Mouse (Mus musculus) Patski (cell line): ENCODE results near the gene AB124611. TPM values are rescaled to one million over a fixed set of nuclear protein-coding genes. Genes with fewer than 3 reads are reported as not detected.
"Not testable (repeated sequence)": the region's sequence is repeated elsewhere in the genome, so short reads cannot be mapped to it uniquely, and the experiment has no call there.

Source experiments
- ATAC-seq: fragments of 100-300 bp; one replicate; pipeline ENCODE4 v1.8.0; 2021
- CTCF ChIA-PET: fragments of 350-600 bp; sonication (Branson Sonifier 250); formaldehyde crosslinking; loops from one replicate; lab custom pipeline; 2022; ENCODE audit warnings: inconsistent platforms; lab: Charles Lee
- POLR2A ChIA-PET: fragments of 350-600 bp; sonication (Branson Sonifier 250); formaldehyde crosslinking; loops from one replicate; lab custom pipeline; 2022; ENCODE audit warnings: antibody characterized with exemption, inconsistent platforms; lab: Charles Lee
- DNase-seq: peaks from one replicate; pipeline ENCODE4 v3.0.0-alpha.2; 2011; ENCODE audit warnings: low read depth, low spot score
- H3K27me3 ChIP-seq: fragments of 371-371 bp; one replicate; pipeline ENCODE4 v1.5.1; 2021
- CTCF ChIP-seq: fragments of 100-300 bp; IDR thresholded peaks from one replicate; pipeline ENCODE4 v1.5.1; 2021
- in situ Hi-C: fragments of 300-500 bp; cut with MboI; formaldehyde crosslinking; loops from 3 replicates; pipeline ENCODE4 v1.11.1; 2018; ENCODE audit warnings: low pct_unique_long_range_greater_than_20kb, mixed read lengths
- polyA plus RNA-seq: library from polyadenylated mRNA; unstranded; gene quantifications from one replicate; pipeline ENCODE4 v1.2.3, GENCODE M21; 2021

Gene AB124611
- polyA plus RNA-seq, 1 experiment from 2014 or later: not detected

DNA sequence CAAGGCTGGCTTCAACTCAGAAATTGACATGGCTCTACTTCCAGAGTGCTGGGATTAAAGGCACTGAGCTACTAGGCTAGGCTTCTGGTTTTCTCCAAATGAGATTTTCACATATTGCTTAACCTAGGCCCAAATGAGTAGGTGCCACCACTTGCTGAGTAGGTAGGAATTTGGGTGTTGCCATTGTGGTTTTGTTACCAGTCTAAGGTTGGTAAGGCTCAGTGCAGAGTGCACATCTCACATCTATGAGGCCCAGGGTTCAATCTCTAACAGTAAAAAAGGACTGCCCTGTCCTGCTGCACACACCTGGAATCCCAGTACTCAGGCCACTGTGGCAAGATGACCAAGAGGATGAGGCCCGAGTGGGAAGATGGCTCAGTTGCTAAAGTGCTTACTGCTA is 59.4 kb downstream of the AB124611 start:
- ChIA-PET CTCF (no interaction called here), POLR2A (interaction anchor here (0.5 kb wide), 1 partner anchor 21 kb away, joined by 3 read pairs; no protein-coding TSS in a partner anchor)
- no peak for TF ChIP-seq CTCF
- ATAC-seq (no peak), DNase-seq (no peak)
- in situ Hi-C loops: no loop called here
- no peaks in the 10 kb centered on the region for H3K27me3 ChIP-seq

DNA sequence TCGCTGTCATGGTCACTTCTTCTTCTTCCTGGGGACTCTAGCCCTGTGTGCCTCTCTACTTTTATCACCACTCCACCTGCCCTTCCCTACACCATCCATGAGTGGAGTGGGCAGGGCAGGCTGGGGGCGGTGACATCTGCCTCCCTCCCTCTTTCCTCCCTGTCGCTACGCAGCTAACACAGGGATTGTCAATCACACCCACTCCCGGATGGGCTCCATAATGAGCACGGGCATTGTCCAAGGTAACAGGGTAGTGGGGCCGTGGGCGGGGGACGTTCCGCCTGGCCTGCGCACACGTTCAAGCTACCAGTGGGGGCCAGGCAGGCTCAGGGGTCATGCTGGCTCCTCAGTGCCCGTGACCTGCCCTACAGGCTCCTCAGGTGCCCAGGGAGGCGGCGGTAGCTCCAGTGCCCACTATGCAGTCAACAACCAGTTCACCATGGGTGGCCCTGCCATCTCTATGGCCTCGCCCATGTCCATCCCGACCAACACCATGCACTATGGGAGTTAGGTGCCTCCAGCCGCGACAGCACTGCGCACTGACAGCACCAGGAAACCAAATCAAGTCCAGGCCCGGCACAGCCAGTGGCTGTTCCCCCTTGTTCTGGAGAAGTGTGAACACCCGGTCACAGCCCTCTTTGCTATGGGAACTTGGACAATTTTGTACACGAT is 61.8 kb downstream of the AB124611 start:
- ChIA-PET CTCF (no interaction called here), POLR2A (interaction anchor here (0.5 kb wide), 1 partner anchor 27 kb away, joined by 4 read pairs; no protein-coding TSS in a partner anchor)
- TF ChIP-seq CTCF: no peak
- H3K27me3 ChIP-seq: no peaks in the 10 kb centered on the region
- no peak for ATAC-seq
- in situ Hi-C loops: no loop called here
- no peak for DNase-seq

DNA sequence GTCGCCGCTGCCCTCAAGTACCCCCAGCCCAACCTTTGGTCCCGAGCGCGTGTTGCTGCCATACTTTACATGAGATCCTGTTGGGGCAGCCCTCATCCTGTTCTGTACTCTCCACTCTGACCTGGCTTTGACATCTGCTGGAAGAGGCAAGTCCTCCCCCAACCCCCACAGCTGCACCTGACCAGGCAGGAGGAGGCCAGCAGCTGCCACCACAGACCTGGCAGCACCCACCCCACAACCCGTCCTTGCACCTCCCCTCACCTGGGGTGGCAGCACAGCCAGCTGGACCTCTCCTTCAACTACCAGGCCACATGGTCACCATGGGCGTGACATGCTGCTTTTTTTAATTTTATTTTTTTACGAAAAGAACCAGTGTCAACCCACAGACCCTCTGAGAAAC is 62.4 kb downstream of the AB124611 start:
- ChIA-PET POLR2A (interaction anchor here (0.5 kb wide), 1 partner anchor 27 kb away, joined by 4 read pairs; no protein-coding TSS in a partner anchor), CTCF (no interaction called here)
- DNase-seq: no peak
- ATAC-seq: no peak
- in situ Hi-C loops: no loop called here
- TF ChIP-seq CTCF: no peak
- no peaks in the 10 kb centered on the region for H3K27me3 ChIP-seq

DNA sequence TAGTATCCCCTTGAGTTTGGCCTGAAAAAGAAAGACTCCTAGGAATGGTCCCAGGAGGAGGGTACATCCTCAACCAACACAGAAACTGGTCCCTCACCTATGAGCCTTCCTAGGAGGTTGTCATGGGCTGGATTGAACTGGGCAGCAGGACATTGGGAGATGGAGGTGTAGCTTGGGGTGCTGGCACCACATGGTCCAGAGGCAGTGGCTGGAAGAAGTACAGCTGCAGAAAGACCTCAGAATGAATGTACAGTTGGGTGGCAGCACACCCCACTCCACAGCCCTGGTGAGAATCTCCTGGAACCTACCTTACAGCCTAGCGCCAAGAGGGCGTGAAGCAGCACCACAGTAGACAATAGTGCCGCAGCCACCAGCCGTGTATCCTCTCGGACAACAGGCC is 63.6 kb downstream of the AB124611 start:
- no peak for DNase-seq
- no peak for ATAC-seq
- in situ Hi-C loops: no loop called here
- CTCF ChIA-PET: no interaction called here
- TF ChIP-seq CTCF: no peak
- POLR2A ChIA-PET: no interaction called here
- no peaks in the 10 kb centered on the region for H3K27me3 ChIP-seq

DNA sequence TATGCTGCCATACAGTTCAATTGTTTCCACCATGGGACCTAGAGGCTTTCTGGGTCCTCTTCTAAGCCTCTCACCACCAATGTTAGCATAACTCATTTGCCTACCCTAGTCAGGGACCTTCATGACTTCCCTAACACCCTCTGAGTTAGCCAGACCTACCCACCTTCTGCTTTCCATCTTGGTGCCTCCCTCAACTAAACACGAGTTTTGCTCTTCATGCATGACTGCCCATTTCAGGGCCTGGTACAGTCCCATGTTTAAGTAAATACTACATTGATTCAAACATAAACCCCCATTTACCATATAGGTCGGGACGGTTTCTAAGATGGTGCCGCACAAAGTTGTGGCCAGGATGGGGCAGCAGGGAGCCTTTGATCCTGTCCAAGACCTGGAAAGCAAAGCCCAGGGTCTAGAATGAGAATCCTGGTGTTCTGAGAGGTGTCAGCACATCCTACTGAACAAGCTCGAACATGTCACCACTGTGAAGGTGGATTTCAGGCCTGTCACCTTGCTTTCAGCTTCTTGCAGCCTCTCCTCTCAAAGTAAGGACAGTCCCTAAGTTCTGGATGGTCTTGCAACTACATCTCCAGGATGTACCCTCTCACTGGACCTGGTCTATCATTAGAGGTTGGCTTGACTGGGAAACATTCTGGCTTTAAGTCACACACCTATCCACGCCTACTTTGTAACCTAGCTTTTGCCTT is 65.3 kb downstream of the AB124611 start:
- no peaks in the 10 kb centered on the region for H3K27me3 ChIP-seq
- ATAC-seq (no peak), DNase-seq (no peak)
- no peak for TF ChIP-seq CTCF
- POLR2A ChIA-PET: no interaction called here
- CTCF ChIA-PET: interaction anchor here (1.8 kb wide), 1 partner anchor 45 kb away, joined by 5 read pairs; no protein-coding TSS in a partner anchor
- in situ Hi-C loops: loop anchor here (5.0 kb wide), 1 partner anchor 44 kb away; the partner anchor contains the start of gene Carm1

DNA sequence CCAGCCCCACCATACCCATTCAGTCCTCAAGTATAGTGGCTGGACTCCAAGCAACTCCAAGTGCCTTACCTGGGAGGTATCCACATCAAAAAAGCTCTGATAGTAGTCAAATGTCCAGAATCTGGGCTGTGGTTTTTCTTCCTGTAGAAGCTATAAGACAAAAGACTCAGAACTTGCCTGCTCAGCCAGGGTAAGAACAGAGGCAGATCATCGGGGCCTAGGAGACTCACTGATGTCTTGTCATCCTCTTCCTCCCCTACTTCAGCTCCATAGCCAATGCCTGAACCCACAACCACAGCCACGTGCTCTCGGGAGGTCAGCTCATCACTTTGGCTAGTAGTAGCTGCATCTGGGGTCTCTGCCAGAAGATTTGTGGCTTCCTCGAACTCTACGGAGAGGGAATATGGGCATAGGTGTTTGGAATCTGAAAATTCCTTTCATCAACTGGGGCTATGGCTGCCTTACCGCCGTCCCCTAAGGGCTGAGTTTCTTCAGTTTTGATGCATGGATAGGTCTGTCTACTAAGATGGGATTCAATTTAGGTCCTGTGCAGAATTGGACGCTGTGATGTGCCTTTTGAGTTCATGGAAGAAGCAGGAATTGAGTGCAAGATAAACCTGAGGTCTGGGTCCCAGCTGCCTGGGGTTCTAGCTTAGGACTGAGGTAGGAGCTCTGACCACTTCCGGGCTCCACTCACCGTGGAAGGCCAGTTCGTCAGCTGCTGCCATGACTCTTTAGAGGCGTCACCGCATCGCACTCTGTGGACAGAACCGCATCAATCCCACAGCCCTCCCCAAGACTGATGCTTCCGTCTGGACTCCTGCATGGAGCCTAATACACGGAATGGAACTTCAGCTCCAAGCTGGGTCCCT is 66.1 kb downstream of the AB124611 start:
- in situ Hi-C loops: loop anchor here (5.0 kb wide), 1 partner anchor 45 kb away; the partner anchor contains the start of gene Carm1
- CTCF ChIA-PET: interaction anchor here (1.0 to 1.8 kb wide), 2 partner anchors 9 to 46 kb away, joined by 5 to 6 read pairs; no protein-coding TSS in a partner anchor
- H3K27me3 ChIP-seq: no peaks in the 10 kb centered on the region
- POLR2A ChIA-PET: interaction anchor here (0.6 to 0.8 kb wide), 2 partner anchors 11 to 27 kb away, joined by 4 to 5 read pairs; no protein-coding TSS in a partner anchor
- peak; percentile 13 for ATAC-seq
- TF ChIP-seq CTCF: no peak
- DNase-seq: peak; percentile 19

DNA sequence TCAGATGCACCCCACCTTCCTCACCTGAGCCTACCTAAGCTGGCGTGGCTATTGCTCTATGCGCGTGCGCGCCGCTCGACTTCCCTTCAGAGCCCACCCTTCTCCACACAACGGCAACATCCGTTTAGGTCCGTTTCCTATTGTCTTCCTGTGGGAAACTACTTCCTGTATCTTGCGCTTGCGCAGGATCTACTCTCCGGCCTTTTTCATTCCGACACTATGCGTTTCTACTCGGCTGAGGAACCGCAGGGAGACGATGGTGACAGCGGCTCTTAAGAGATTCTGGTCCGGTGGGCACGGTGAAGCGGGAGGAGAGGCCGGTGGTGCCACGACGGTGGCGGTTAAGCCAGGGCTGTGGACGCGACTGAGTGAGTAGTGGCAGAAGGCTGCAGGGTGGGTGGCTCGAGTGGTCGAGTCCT is 66.7 kb downstream of the AB124611 start, which contains the start of the genes Timm29 and Yipf2:
TSS of gene Timm29 (plus strand) at position 20 of the 419 bp plus-strand sequence.
TSS of gene Yipf2 (minus strand) at position 126 of the 419 bp plus-strand sequence.
- ChIA-PET POLR2A (interaction anchor here (0.8 kb wide), 1 partner anchor 10 kb away, joined by 5 read pairs; no protein-coding TSS in a partner anchor), CTCF (interaction anchor here (1.0 to 1.8 kb wide), 2 partner anchors 9 to 47 kb away, joined by 5 to 6 read pairs; no protein-coding TSS in a partner anchor)
- in situ Hi-C loops: loop anchor here (5.0 kb wide), 1 partner anchor 45 kb away; the partner anchor contains the start of gene Carm1
- H3K27me3 ChIP-seq: no peaks in the 10 kb centered on the region
- DNase-seq (peak; percentile 90), ATAC-seq (peak; percentile 68)
- TF ChIP-seq CTCF: no peak

DNA sequence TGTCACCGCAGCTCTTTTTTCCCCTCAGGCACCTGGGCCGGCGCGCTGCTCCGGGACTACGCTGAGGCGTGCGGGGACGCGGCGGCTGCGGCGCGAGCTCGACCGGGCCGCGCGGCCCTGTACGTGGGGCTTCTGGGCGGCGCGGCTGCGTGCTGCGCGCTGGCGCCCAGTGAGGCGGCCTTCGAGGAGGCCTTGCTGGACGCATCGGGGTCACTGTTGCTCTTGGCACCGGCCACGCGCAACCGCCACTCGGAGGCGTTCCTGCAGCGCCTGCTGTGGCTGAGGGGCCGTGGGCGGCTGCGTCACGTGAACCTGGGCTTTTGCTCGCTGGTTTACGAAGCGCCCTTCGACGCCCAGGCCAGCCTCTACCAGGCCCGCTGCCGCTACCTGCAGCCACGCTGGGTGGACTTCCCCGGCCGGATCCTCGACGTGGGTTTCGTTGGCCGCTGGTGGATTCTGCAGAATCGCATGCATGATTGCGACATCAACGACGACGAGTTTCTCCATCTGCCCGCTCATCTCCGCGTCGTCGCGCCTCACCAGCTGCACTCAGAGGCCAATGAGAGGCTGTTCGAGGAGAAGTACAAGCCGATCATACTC is 67.2 kb downstream of the AB124611 start:
- no peak for DNase-seq
- POLR2A ChIA-PET: no interaction called here
- peak; percentile 38 for ATAC-seq
- TF ChIP-seq CTCF: no peak
- in situ Hi-C loops: loop anchor here (5.0 kb wide), 1 partner anchor 46 kb away; the partner anchor contains the start of gene Carm1
- H3K27me3 ChIP-seq: no peaks in the 10 kb centered on the region
- CTCF ChIA-PET: interaction anchor here (1.8 kb wide), 1 partner anchor 47 kb away, joined by 5 read pairs; no protein-coding TSS in a partner anchor

DNA sequence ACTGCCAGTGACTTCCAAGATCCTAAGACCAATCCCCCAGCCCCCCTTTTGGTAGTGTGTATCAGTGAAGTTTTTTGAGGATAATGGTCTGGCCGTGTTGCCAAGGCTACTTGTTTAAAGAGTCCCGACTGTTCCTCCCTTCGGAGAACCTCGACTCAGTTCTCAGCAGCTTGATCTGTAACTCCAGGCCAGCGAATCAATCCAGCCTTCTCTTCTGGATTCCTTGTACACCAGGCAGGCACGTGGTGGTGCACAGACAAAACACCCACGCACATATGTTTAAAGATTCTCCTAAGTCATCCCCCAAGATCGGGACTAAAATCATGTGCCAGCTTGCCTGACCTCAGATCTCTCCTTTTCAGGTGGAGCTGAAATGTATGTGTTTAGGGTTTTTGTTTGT is 68.4 kb downstream of the AB124611 start:
- ATAC-seq, CTCF ChIA-PET, POLR2A ChIA-PET: not testable (repeated sequence)

More for the DNA sequence above, 68.4 kb downstream of the AB124611 start:
- H3K27me3 ChIP-seq, DNase-seq: not testable (repeated sequence)
- in situ Hi-C loops: loop anchor here (5.0 kb wide), 1 partner anchor 47 kb away; the partner anchor contains the start of gene Carm1
